Mouse (Mus musculus): ENCODE measurements around the gene Dnah12.
"Not testable (repeated sequence)": the region's sequence is repeated elsewhere in the genome, so short reads cannot be mapped to it uniquely, and the experiment has no call there.

Gene Dnah12

DNA sequence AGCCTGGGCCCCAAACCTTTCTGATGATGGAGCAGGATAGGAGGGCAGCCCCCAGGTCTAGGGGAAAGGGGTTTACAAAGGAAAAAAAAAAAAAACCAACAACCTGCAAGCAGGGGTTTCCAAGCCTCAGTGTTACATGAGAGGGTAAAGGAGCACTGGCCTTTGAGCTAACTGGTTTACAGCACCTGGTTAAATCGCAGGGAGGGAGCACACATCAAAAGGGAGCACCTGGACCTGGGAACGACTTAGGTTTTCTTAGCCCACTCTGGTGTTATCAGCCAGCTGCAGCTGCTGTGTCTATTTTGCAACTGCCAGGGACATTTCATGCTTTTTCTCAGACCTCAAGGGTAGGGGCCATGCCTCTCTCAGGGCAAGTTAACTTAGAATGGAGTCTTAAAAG, 26.6 kb downstream of the Dnah12 start:
- DNase-seq (ENCODE audit: low spot score in 2 of 2): not testable (repeated sequence)

DNA sequence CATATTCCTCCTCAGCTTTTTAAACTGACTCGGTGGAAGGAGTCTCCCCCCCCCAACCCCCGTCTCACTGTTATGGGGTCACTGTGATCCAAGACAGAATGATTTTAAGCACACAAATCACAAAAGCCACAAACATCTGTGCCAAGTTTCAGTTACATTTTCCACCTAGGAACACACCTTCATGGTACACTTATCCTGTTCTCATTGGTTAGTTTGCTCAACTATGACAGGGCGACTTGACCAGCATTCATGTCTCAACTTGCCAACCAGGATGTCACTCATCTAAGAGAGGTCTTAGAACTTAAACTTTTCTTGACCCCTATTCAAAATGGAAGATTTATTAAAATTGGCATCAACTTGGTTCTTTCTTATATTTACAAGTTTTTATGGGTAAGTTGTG, 31.8 kb downstream of the Dnah12 start:
- DNase-seq (ENCODE audit: low spot score in 2 of 2): no peak

DNA sequence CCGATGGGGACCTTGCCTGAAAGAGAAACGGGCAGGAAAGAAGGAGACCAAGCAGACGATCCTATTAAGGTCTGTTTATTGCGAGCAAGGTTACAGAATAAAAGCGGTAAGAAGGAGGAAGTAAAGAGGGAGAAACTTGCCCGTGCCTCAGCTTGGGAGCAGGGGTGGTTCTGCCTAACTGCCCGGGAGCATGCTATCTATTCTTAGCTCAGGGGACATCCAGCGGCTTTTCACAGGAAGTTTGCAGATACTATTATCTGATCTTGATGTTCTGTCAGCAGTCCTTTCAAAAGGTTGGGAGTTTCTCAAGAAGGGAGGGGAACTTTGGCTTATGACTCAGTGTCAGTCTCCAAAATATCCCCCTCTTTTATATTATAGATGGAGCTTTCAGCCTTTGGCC, 65.5 kb downstream of the Dnah12 start:
- no peak for DNase-seq (ENCODE audit: low spot score in 2 of 2)

DNA sequence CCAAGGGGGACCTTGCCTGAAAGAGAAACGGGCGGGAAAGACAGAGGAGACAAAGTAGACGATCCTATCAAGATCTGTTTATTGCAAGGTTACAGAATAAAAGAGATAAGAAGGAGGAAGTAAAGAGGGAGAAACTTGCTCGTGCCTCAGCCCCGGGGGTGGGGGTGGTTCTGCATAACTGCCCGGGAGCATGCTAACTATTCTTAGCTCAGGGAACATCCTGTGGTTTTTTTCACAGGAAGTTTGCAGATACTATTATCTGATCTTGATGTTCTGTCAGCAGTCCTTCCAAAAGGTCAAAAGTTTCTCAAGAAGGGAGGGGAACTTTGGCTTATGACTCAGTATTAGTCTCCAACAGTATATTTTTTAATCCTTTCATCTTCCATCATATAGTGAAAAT, 71.8 kb downstream of the Dnah12 start:
- DNase-seq (ENCODE audit: low spot score in 2 of 2): no peak

DNA sequence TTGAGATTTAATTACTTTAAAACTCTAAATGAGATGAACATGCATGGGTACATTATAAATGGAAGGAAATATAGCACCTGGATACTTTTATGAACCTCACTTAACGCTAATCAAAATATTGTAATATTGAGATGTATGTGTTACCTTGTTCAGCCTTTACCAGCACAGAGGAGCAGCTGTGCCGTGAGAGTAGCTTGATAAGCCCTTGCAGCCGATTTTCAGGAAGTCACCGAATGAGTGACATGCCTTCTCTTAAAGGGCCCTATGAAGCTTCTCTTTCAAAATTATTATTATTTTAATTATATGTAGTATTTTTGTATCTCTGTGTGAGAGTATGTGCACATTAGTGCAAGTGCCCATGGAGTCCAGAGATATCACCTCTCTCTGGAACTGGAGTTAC, 75.1 kb downstream of the Dnah12 start:
- DNase-seq (ENCODE audit: low spot score in 2 of 2): no peak

DNA sequence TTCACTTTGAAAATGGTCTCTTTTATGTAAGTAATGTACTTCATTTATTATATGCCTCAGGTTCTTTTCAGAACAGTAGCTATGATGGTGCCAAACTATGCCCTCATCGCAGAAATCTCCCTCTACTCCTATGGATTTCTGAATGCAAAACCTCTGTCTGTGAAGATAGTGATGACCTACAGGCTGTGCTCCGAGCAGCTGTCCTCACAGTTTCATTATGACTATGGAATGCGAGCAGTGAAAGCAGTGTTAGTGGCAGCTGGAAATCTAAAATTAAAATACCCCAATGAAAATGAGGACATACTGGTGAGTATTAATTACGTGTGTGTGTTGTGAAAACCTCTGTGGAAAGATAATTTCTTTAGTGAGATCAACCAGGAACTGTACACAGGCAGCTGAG, 80.5 kb downstream of the Dnah12 start:
- no peak for DNase-seq (ENCODE audit: low spot score in 2 of 2)

DNA sequence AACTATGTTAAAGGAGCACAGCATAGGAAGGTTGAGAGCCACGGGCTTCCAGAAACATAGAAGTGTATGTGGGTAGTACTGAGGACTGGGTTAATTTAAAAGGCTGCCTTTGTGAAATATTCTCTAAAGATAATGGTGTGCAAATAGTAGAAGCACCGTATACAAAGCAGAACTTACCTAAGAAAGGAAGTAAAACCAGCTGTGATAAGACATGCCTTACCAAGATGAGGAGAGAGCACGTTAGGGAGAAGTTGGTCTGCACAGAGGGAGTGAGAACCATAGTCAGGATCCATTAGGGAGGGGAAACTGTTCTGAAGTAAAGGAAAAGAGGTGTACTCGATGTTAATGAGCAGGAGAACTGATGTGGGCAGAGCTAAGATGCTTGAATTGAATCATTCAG, 90.7 kb downstream of the Dnah12 start:
- DNase-seq (ENCODE audit: low spot score in 2 of 2): no peak

DNA sequence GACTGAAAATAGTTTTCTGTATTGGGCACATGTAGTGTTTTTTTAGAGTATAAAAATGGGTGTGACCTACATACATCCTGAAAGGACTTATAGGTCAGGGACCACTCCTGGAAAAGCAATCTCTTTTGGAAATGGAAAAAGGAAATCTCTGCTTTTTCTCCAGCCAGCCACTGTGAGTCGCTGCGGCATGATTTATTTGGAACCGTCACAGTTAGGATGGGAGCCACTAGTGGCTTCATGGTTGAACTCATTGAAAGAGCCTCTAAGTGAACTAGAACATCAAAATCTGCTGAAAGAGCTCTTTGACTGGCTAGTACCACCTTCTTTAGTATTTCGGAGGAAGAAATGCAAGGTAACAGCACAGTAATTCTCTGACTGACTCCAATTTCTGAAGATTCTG, 92.6 kb downstream of the Dnah12 start:
- DNase-seq (ENCODE audit: low spot score in 2 of 2): no peak

DNA sequence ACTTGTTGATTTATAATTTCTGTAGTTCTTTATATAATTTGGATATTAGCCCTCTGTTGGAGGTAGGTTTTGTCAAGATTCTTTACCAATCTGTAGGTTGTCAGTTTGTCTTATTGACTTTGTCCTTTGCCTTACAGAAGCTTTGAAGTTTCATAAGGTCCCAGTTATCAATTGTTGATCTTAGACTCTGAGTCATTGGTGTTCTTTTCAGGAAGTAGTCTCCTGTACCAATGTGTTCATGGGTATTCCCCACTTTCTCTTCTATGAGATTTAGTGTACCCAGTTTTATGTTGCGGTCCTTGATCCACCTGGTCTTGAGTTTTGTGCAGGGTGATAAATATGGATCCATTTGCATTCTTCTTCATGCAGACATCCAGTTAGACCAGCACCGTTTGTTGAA, 101.4 kb downstream of the Dnah12 start:
- DNase-seq (ENCODE audit: low spot score in 2 of 2): no peak

DNA sequence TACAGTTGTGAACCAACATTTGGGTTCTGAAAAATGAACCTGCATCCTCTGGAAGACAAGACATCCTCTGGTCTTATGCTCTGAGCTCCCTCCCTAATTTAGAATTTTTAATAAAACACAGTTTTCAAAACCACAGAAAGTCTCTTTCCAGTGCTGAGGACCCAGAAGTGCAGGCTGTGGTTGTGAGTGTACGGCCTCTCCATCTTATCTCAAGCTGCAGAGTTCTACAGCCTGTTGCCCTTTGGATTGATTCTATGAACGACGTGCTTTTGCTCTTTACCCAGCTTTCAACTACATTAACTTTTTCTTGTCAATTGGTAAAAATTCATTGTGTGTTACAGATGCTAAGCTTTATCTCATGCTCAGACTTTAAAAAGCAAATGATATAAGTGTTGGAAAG, 105.3 kb downstream of the Dnah12 start:
- DNase-seq (ENCODE audit: low spot score in 2 of 2): no peak

DNA sequence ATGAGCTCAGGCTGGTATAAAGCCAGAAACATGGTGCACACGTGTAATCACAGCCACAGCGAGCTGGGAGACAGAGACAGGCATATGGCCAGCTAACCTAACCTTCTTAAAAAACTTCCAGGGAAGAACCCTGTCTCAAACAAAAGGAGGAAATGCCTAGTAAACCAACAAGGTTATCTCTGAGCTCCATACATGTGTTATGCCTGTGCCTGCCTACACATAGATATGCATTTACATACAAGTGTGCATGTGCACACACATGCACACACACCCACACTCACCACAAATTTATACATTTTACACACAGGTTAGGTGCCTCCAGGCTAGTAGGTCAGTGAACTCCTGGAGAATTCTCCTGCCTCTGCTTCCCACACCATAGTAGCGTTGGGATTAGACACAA, 106.2 kb downstream of the Dnah12 start:
- no peak for DNase-seq (ENCODE audit: low spot score in 2 of 2)

DNA sequence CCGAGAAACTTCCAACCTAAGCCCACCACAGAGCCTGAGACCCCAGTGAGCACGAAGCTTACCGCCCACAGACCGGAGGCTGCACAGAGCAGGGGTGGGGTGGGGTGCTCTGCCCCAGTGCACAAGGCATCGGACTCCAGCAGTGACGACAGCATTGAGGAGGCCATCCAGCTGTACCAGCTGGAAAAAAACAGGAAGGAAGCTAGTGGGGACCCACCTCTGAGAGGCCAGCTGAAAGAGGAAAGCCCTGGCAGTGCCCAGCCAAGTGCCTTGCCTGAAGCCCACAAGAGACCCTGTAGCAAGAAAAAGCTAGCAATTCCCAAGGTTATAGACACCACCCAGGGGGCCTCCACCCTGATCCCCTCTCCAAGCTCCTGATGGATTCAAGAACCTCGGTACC, 112.4 kb downstream of the Dnah12 start:
- no peak for DNase-seq (ENCODE audit: low spot score in 2 of 2)

DNA sequence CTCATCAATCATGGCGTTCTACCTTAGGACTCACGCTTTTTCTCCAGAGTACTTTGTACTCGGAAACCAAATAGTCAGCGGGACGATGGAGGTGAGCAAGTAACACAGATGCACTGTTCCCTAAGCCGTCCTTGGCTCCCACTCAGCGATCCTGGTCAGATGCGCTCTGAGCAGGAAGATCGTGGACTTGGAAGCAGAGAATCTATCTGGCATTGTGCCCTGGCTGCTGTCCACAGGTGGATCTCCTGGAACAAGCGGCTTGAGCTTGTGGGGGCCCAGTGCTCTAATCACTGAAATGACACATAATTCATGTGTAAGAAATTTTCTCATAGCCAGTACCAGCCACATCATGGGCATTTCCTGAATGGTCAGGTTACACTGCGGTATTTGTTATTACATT, 119.7 kb downstream of the Dnah12 start:
- DNase-seq (ENCODE audit: low spot score in 2 of 2): no peak

DNA sequence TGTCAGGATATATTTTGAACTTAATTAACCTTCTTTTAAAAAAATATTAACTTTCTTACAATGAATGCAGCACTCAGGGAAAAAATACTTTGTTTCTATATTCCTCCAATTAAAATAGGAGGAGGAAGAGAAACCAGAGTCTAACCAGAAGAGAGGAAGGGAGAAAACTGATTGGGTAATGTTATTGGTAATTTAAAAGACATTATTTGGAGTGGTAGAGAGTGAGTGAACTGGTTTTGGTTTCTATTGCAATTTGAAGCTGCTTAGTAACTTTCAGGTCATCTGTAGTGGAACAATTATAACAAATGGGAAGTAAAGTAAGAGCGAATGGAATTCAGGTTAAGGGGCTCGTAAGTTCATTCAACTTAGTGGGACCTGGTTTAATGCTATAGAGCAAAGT, 120.8 kb downstream of the Dnah12 start:
- DNase-seq (ENCODE audit: low spot score in 2 of 2): no peak

DNA sequence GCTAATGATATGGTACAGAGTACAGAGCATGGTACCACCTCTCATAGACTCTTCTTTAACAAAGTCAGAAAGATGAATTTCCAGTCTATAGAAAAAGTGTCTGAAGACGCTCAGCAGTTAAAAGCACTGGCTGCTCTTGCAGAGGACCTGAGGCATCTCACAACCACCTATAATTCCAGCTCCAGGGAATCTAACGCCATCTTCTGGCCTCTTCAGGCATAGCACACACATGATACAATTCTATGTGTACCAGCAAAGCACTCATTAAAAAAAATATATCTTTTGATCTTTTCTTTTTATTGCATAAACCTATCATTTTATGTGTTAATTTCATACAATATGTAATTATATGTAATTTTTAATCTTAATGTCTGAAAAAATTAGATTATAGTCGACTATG, 121.8 kb downstream of the Dnah12 start:
- peak in 1 of 2 experiments; percentile 11 for DNase-seq (ENCODE audit: low spot score in 2 of 2)

DNA sequence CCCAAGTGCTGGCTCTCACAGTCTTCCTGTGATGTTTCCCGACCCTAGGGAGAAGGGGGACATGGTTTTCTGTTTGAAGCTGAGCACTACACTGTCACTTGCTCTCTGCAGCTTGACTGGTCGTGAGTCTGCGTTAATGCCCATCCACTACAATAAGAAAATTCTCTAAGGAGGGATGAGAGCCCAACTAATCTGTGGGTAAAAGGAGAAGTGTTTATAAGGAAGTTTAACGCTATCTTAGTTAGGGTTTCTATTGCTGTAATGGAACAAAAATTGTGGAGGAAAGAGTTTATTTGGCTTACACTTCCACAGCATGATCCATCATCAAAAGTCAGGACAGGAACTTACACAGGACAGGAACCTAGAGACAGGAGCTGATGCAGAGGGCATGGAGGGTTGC, 123.7 kb downstream of the Dnah12 start:
- DNase-seq (ENCODE audit: low spot score in 2 of 2): no peak

DNA sequence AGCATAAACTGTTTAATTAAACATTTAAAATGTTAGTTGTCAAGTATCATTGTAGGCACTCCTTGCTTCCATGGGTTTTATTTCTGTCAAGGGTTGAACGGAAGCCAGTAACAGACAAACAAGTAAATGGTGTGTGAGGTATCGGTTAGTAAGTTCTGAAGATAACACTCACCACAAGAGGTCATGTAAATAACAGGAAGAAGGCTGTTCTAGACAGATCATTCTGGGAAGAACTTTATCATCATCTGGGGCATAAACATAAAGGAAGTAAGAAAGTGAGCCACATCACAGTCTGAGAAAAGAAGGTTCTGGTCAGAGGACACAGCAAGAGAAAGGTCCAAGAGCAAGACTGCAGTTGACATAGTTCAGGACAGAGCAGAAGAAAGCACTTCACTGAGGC, 132.9 kb downstream of the Dnah12 start:
- DNase-seq (ENCODE audit: low spot score in 2 of 2): no peak

DNA sequence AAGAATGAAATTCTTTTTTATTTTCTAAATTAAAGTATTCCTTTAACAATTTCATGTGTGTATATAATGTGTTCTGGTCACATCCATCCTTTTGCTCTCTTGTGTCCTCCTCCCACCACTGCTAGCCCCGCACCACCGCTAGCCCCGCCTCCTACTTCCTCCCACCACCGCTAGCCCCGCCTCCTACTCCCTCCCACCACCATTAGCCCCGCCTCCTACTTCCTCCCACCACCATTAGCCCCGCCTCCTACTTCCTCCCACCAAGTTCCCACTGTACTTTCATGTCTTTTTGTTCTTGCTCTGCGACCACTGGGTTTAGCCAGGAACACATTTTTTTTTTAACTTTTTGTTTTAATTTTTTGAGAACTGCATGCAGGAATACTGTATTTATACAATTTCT, 160.0 kb downstream of the Dnah12 start:
- DNase-seq (ENCODE audit: low spot score in 2 of 2): peak in 1 of 2 experiments; percentile 9

DNA sequence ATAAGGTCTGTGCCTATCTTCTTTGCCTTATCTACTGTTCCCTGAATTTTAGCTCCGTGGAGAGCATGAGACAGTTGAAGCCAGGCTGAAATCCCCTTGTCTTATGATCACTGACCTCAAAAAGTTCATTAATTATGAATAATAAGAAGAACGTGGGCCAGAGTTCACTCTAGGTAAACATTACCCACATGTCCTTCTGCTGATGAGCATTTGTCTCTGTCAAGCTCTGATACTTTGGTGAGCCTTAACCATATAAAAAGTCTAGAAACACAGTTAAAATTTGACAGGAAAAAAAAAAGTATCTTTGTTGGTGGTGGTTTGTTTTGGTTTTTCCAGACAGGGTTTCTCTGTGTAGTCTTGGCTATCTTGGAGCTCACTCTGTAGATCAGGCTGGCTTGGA, 161.0 kb downstream of the Dnah12 start:
- no peak for DNase-seq (ENCODE audit: low spot score in 2 of 2)

DNA sequence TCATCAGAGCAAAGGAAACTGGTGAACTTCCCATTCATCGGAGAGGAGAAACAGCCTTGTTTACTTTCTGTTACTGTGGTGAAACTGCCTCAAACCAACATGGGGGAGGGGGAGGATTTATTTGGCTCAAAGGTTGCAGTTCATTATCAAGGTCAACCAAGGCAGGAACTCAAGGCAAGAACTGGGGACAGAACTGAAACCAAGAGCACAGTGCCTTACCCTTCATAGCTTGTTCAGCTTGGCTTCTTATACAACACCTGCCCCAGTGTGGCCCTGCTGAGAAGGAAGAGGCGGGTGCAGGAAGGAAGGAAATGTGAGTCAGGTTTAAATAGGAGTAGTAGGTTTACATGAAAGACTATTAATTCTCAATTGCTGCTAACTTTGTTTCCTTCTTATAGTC, 165.3 kb downstream of the Dnah12 start:
- peak in 1 of 2 experiments; percentile 8 for DNase-seq (ENCODE audit: low spot score in 2 of 2)

DNA sequence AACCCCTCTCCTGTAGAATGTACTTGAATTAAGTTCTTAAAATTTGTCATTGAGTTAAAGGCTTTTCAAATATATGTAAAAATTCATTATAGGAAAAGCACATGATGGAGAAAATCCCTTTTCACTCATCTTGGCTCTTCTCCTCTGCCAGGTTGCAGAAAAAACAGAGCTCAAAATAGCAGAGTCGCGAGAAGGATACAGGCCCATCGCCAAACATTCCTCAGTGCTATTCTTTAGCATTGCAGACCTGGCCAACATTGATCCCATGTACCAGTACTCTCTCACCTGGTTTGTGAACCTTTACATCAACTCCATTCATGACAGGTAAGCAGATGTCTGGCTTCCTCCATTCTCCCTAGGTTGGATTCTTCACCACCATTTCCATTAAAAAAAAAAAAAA, 165.9 kb downstream of the Dnah12 start:
- DNase-seq (ENCODE audit: low spot score in 2 of 2): no peak

DNA sequence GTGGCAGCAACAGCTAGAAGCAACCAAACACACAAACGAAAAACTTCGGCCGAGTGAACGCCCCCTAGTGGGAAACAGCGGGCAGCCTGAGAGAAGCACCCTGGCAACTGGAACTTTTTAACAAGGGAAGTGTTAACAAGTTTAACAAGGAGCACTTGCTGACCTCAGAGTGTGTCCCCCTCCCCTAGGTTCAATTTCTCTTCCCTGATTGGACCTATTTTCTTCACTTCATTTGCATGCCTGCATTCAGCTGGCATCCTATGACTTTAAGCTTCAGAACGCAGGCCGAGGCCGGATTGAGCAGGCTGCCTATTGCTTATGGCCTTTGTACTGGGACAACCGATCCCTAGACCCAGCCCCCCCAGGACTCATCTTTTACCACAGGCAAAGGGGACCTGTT, 174.3 kb downstream of the Dnah12 start:
- DNase-seq (ENCODE audit: low spot score in 2 of 2): no peak

DNA sequence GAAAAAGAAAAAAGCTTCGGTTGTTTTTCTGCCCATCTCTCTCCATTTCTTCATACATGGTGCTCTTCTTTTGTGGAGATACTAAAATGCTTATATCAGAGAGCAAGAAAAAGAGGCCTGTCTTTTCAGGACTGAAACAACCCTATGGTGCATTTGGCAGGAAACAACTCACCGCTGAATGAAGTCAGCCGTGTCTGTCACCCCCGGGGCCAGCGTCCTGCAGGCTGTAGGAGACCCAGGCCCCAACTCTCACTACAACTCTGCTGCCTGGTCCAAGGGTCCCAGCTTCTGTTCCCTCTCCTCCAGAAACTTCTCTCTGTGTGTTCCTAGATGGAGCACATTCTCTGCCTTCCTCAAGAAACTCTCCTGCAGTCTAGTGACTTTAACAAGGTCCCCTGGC, 175.2 kb downstream of the Dnah12 start:
- DNase-seq (ENCODE audit: low spot score in 2 of 2): no peak

DNA sequence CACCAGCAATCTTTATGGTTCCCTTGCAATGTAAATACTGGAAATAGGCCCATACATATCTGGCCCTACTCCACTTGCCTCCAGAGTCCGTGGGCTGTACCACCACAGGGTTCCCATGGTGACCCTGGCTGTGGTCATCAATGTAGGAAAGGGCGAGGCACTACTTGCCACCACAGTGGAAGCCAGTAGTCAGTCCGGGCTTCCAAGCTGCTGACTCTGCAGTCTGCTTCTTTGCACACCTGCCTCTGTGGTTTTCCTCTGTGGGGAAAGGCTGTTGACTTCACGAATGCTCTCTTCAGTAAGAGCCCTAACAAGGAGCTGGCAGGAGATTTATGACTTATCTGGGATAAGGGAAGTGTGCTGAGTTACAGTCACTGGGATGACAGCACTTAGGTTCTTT, 185.7 kb downstream of the Dnah12 start:
- no peak for DNase-seq (ENCODE audit: low spot score in 2 of 2)

DNA sequence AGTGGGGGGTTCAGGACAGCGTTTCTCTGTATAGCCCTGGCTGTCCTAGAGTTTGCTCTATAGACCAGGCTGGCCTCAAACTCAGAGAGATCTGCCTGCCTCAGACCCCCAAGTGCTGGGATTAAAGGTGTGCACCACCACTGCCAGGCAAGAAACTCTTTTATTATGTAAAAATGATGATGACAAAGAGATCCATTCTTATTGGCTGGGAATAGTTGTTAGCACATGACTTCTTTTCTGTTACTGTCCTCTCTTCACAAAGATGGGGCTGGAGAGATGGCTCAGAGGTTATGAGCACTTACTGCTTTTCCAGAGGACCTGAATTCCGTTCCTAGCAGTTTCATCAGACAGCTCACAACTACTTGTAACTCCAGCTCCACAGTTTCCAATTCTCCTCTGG, 186.9 kb downstream of the Dnah12 start:
- no peak for DNase-seq (ENCODE audit: low spot score in 2 of 2)
